Mouse (Mus musculus) layer of hippocampus, postnatal 10 days (tissue): ENCODE measurements around the gene Gabpb2. TPM values are rescaled to one million over a fixed set of nuclear protein-coding genes. Genes with fewer than 3 reads are reported as not detected.
A peak's percentile ranks its signal among the peaks of the same experiment; 100 is the strongest.
"Not testable (repeated sequence)": the region's sequence is repeated elsewhere in the genome, so short reads cannot be mapped to it uniquely, and the experiment has no call there.

ENCODE experiments used
- DNase-seq, 2 experiments: peaks; one replicate each; pipeline ENCODE4 v3.0.0; 2021; ENCODE audit warnings: low spot score in 2 of 2
- total RNA-seq, 2 experiments: library from RNA; stranded (reverse); gene quantifications; 2 replicates each; pipeline ENCODE4 v1.2.3; 2021

Gene Gabpb2
- total RNA-seq, 2 experiments from 2014 or later = 10.1 to 10.6 TPM

GRCm38 (mm10) chr3:95232771-95233170 lies 15.1 kb upstream of the Gabpb2 start:
- no peak for DNase-seq

DNA sequence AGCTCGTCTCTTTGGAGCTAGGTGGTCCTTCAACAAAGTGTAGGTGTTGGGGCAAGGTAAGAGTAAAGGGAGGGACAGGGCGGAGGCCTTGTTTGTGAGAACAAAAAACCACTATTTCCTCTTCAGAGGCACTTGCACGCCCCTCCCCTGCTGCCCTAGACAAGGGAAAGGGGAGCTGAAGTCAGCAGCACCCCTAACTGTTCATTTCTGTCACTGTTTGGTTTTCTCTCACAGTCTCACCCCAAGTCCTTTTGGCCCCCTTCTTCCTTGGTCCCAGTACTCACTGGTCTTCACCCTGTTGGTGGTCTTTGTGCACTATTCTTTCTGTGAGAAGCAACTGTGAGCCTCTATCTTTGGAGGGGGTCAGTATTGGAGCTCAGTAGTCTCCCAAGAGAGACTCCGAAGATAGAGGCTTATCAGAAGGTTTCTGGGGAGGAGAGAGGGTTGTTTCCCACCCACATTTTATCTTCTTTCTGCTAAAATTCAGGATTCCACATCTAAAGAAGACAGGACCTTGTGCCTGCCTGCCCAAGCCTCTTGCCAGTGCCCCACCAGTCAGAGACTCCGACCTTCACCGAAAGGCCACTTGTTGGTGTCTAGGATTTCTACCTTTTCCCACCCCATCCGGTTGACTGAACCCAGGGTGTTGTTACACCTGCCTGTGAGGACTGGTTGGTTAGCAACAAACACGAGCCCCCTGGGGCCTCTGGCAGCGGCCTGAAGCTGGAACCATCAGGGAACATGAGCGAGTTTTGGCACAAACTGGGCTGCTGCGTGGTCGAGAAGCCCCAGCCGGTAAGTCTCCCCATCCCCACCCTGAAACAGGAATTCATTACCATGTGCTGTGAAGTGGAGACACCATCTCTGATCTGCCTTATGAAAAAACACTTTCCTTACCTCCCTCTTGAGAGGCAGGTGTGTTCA lies 13.8 kb upstream of the Gabpb2 start, which contains the start of gene Mllt11:
TSS of gene Mllt11 (minus strand) at position 874 of the 924 bp plus-strand sequence.
- DNase-seq = peak in 1 of 2 experiments; percentile 27

DNA sequence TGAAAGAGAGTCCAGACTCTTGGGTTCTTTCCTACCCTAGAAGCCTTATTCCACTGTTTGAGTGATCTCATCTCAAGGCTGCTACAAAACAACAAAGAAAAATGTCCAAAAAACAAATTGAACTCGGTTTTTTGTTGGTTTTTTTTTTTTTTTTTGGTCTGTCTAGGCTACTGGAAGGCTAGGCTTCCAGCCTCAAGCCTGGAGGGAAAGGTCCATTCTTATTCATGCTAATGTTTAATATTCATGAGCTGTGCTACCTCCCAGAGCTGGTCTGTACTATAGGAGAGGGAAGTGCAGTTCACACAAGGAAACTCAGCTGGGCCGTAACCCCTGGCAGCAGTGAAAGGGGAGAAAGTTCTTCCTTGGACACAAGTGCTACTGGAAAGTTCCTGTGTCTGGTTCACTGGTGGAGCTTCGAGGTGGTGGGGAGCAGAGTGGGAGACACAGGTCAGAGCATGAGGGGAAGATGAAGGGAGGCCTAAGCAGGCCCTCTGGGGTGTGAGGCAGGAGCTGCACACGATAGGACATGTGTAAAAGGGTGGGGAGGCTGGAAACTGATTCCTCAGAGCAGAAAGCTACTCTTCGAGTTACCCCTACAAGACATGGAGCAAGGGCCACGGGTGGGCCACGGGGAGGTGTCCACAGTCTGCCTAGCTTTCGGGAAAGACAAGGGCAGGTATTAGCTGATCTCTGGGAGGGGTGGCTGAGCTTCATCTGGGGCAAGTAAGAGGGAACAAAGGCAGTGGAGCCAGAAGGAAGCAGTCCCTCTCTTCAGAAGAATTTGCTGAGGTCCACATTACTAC lies 13.0 kb upstream of the Gabpb2 start:
- no peak for DNase-seq

DNA sequence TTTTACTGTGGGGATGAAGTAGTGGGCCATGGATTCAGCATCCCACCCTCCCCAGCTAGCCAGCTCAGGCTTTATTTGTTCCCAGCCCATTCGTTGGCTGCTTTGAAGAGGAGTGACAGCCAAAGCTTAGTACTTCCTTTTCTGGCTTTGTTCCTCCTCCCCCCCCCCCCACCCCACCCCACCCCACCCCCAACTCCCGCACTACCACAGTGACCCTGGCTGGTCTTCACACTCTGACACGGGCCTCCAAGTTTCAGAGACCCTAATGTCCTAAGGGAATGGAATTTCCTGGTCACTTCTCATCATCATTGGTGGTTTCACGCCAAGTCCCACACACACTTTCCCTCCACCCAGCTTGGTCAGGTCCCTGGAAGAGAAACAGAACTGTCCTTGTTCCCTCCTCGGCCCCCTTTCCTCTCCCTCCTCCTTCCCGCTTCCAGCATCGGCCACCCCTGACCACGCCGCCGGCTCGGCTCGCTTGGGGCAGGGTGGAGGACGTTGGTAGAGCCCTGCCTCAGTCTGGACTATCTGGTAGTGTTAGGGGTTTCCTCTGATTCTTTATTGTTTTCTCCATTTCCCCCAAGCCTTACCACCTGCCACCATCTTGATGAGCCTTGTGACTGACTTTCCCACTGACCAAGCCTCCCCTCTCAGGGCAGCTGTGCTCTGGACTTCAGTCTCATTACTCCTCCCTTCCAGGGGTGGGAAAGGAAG lies 12.2 kb upstream of the Gabpb2 start:
- DNase-seq = peak; percentile 68 to 70

GRCm38 (mm10) chr3:95228894-95229780 lies 11.4 kb upstream of the Gabpb2 start:
- peak; percentile 70 to 74 for DNase-seq

DNA sequence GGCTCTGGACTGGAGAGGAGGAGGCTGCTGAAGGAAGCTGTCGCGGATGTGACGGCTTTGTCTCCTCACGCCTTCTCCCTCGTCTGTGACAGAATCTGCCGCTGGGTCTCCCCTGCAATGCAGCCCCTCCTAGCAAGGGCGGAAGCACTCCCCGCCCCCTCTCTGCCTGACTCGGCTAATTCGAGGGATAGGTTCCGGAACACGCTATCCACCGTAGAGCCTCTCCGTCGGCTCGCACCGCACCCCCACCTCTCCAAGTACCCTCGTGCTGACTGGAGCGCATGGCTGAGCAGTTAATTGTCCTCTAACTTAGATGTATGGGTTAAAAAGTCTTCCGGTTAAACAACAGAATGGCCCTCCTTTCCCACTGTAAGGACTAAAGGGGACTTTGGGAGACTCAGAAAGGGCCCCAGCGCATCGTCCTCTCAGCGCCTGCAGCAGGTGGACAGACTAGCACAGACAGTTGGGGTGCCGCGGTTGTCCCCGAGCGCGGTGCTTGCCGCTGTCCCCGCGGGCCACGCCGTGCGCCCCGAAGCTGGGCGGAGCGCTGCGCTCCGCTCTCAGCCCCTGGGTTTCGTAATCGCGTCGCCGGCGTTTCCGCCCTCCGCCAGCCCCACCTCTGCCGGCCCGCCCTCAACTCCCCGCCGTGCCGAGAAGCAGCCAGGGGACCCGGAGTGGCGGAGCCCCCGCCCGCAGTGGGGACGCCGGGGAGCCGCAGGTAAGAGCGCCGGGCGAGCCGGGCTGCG lies 10.6 kb upstream of the Gabpb2 start, which contains the start of gene Cdc42se1:
TSS of gene Cdc42se1 (plus strand) at position 585 of the 746 bp plus-strand sequence.
- DNase-seq = peak; percentile 88 to 91

- DNase-seq = no peak
These were observed 9.5 kb upstream of the Gabpb2 start for GRCm38 (mm10) chr3:95227214-95227613.

DNA sequence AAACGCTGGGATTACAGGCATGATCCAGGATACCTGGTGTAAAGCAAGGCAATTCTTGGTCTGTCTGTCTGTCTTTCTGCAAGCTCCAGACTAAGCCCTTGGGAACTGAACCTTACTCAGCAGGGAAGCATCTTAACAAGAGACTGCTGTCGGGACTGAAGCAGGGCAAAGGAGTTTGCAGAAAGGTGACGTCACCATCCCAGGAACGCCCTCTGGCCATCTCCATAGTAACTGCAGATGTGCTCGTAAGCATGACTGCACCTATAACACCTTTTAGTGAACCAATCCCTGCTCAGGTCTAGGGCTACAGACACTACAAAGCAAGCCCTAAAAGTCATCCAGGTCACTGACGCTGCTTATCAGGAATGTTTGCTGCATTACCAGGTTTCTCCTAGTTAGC lies 6.6 kb upstream of the Gabpb2 start:
- DNase-seq = no peak

GRCm38 (mm10) chr3:95223041-95223440 lies 5.3 kb upstream of the Gabpb2 start:
- no peak for DNase-seq

DNA sequence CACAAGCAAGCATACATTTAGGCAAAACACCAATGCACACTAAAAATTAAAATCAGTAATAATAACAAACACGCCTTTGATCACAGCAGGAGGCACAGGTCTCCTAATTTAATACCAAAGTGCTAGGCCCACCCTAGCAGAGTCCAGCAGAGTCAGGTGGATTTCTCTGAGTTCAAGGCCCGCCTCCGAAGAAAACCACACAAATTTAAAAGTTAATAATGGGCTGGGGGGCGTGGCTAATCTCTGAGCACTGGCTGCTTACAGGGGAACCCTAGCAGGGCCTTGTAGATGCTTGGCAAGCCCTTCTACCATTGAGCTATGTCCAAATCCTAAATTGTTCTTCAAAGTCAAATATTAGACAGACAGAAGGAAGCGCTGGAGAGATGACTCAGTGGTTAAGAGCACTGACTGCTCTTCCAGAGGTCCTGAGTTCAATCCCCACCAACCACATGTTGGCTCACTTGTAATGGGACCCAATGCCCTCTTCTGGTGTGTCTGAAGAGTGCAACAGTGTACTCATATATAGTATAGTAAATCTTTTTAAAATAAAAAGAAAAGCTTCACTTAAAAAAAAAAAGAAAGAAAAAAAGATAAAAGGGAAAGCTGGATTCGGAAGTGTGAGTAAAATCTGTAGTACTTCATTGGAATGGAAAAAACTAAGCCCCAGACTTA lies 886 bp upstream of the Gabpb2 start:
- DNase-seq = no peak

GRCm38 (mm10) chr3:95216655-95217254 lies 961 bp downstream of the Gabpb2 start:
- no peak for DNase-seq

- DNase-seq = no peak
These were observed 4.1 kb downstream of the Gabpb2 start for GRCm38 (mm10) chr3:95213609-95213975.

GRCm38 (mm10) chr3:95212889-95213608 lies 4.7 kb downstream of the Gabpb2 start:
- DNase-seq = not testable (repeated sequence)

DNA sequence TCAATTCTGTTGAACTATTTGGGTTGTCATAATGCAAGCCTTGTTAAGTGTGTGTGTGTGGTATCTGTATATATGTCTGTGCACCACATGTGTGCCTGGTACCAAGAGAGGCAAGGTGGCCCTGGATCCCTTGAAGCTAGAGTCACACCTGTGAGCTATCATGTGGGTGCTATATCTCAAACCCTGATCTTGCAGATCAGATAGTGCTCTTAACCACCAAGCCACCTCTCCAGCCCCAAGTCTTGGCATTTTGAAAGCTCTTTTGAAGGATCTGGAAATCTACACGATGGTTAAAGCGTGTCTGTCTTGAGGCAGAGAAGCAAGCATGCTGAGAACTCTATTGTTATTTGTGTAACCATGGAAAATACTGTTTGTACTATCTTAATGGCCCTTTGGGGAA lies 7.1 kb downstream of the Gabpb2 start:
- no peak for DNase-seq

DNA sequence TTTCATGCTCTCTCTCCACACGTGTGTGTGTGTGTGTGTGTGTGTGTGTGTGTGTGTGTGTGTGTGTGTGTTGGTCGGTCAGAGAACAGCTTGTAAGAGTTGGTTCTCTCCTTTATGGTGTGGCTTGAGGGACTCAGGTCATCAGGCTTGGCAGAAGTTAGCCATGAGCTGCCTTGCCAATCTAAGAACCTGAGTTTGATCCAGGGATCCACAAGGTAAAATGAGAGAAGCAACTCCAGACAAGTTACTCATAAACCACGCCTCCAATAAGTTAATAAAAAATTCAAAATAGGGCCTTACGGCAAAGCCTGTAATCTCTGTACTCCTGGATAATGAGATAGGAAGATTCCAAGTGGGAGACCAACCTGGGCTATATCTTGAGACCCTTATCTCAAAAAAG lies 9.4 kb downstream of the Gabpb2 start:
- no peak for DNase-seq

DNA sequence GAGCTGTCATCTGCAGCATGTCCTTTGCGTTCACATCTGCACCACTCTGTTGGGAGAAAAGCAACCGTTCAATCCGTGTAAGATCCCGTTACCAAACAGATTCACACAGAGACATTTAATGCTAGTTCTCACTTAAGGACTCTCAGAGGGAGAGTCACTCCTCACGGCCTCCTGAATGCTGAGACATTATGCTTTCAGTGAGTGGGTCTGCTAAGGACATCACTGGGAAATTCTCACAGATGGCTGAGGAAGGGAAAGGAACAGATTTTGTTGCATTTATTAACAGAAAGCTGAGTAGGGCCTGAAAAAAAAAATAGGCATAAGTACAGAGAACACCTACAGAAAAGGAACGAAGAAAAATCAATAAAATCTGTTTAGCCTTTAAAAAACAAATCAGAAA lies 13.8 kb downstream of the Gabpb2 start:
- no peak for DNase-seq

DNA sequence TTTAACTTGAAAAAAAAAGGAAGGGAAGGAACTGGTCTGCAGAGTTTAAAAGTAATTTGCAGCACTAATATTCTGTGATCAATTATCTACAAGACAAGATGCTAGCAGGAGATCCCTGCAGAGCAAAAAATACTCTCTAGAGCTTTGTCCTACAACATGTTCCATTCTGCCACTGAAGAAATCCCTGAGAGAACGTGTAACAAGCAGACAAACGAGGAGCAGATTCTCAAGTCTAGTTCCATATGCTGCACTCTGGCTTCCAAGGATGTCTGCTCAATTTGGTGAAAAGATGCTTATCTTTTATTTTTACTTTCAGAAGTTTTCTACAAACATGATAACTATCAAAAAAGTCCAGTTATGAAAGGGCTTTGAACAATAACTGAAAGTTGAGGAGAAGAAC lies 17.2 kb downstream of the Gabpb2 start:
- DNase-seq = no peak

GRCm38 (mm10) chr3:95200132-95200531 lies 17.6 kb downstream of the Gabpb2 start:
- DNase-seq = no peak
